Mouse (Mus musculus): ENCODE results near the gene Arid2. TPM values are rescaled to one million over a fixed set of nuclear protein-coding genes. Genes with fewer than 3 reads are reported as not detected.

Arid2 gene
- polyA plus RNA-seq, 1 experiment from 2014 or later: 25.2 TPM

DNA sequence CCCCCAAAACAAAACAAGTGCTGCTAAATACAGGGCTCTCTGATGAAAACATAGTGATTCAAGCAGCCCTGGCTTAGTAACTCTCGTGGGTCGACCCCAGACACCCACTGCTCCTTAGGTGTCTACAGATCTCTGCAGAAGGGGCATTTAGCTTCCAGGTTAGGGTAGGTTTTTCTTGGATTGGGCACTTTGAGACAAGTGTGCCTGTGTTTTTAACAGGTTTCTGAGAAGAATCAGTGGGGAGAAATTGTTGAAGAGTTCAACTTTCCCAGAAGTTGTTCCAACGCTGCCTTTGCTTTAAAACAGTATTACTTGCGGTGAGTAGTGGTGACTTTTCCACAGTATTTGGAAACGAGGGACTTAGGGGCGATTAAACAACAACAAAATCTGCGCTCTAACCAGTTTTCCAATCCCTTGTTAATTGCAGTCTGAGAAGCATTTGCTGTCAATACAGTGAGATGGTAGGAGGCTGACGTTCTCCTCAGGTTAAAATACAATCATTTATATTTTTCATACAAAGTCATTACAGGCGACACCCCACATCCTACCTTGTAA lies 1.6 kb downstream of the Arid2 start:
- Histone ChIP-seq H3K4me2 (ENCODE audit: low read depth, low read length) (peak overlapping the region; percentile 87), H3K4me3 (ENCODE audit: low read depth, low read length) (peak overlapping the region; percentile 90), H3K4me1 (ENCODE audit: control insufficient read depth, insufficient read depth, low read length) (peaks cover 8% of the 10 kb centered on the region), H3K27me3 (replicated peaks; ENCODE audit: control insufficient read depth, insufficient read depth, low read length) (no peaks in the 10 kb centered on the region), H3K9ac (ENCODE audit: low read depth, low read length) (peak overlapping the region; percentile 99), H3K27ac (replicated peaks; ENCODE audit: low read depth, low read length) (peak overlapping the region; percentile 100), H3K9me3 (ENCODE audit: control insufficient read depth, low read length) (no peaks in the 10 kb centered on the region), H3K36me3 (ENCODE audit: control insufficient read depth, insufficient read depth, low read length) (peaks cover 15% of the 10 kb centered on the region)
- WGBS: 2% methylated on average over 9 of the region's 9 CpGs
- DNase-seq (ENCODE audit: low spot score) (no peak), ATAC-seq (ENCODE audit: low read depth) (no peak)

DNA sequence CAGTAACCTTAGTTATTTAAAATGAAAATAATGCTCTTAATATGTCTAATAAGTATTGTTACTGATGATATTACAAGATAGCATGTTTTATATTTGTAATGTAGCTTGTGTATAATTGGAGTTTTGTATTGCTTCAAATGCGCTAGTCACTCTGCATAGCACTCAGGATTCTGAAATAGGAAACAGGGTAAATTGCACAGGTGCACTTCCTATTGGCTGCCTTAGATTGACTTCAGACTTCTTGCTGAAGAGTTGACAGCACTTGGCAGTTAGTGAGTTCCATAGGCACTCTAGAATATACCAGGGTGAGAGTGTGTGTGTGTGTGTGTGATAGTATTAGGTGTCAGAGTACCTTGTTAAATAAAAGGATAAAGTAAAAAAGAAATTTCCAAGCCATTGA lies 2.7 kb downstream of the Arid2 start:
- DNase-seq (ENCODE audit: low spot score) (peak; percentile 13), ATAC-seq (ENCODE audit: low read depth) (no peak)
- H3K4me1 ChIP-seq (ENCODE audit: control insufficient read depth, insufficient read depth, low read length): peaks cover 6% of the 10 kb centered on the region; the same call in 1 of the 2 replicates
- 0 out of 2 replicates have a peak overlapping the region, but pooled peaks have one; percentile 8 for H3K4me3 ChIP-seq (ENCODE audit: low read depth, low read length)
- H3K27me3 ChIP-seq (replicated peaks; ENCODE audit: control insufficient read depth, insufficient read depth, low read length): no peaks in the 10 kb centered on the region
- H3K36me3 ChIP-seq (ENCODE audit: control insufficient read depth, insufficient read depth, low read length): peaks cover 15% of the 10 kb centered on the region
- H3K9me3 ChIP-seq (ENCODE audit: control insufficient read depth, low read length): no peaks in the 10 kb centered on the region
- peak overlapping the region; percentile 45 for H3K4me2 ChIP-seq (ENCODE audit: low read depth, low read length)
- H3K9ac ChIP-seq (ENCODE audit: low read depth, low read length): no peak overlapping the region
- WGBS: 56% methylated on average over 1 of the region's 1 CpGs
- no peak overlapping the region for H3K27ac ChIP-seq (replicated peaks; ENCODE audit: low read depth, low read length)

GRCm38 (mm10) chr15:96293444-96293843 lies 6.1 kb downstream of the Arid2 start:
- H3K4me3 ChIP-seq (ENCODE audit: low read depth, low read length): no peak overlapping the region
- no peak for DNase-seq (ENCODE audit: low spot score)
- no peaks in the 10 kb centered on the region for H3K9me3 ChIP-seq (ENCODE audit: control insufficient read depth, low read length)
- no peak overlapping the region for H3K4me2 ChIP-seq (ENCODE audit: low read depth, low read length)
- no peak overlapping the region for H3K27ac ChIP-seq (replicated peaks; ENCODE audit: low read depth, low read length)
- H3K4me1 ChIP-seq (ENCODE audit: control insufficient read depth, insufficient read depth, low read length): peaks cover 6% of the 10 kb centered on the region; the same call in 1 of the 2 replicates
- H3K9ac ChIP-seq (ENCODE audit: low read depth, low read length): no peak overlapping the region
- H3K36me3 ChIP-seq (ENCODE audit: control insufficient read depth, insufficient read depth, low read length): peaks cover 15% of the 10 kb centered on the region
- no peaks in the 10 kb centered on the region for H3K27me3 ChIP-seq (replicated peaks; ENCODE audit: control insufficient read depth, insufficient read depth, low read length)
- no peak for ATAC-seq (ENCODE audit: low read depth)
- 73% methylated on average over 3 of the region's 3 CpGs for whole genome bisulfite sequencing

DNA sequence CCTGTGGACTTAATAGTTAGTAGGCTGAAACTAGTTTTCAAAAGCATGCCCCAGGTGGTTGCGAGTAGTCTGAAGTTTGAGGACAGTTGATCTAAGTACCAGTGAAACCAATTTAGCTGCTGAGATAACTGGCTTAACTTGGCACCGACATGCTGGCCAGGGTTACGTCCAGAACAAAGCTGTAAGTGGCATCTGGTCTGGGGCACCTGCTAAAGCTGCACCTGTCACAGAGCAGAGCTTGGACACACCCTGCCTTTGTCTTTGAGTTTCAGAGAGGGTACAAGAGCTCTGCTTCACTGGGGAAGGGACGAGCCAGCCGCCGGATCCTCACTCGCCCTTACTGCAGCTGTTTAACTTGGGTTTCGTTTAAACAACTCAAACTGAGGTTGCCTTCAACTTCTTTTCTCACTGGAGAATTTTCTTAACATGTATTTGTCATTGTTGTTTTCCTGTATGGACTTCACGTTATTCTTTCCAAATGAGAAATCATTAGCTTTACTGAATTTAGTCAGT lies 9.8 kb downstream of the Arid2 start:
- ATAC-seq (ENCODE audit: low read depth) (0 out of 2 replicates have a peak, but pooled peaks have one; percentile 50), DNase-seq (ENCODE audit: low spot score) (peak; percentile 30)
- H3K27ac ChIP-seq (replicated peaks; ENCODE audit: low read depth, low read length): no peak overlapping the region
- no peak overlapping the region for H3K4me2 ChIP-seq (ENCODE audit: low read depth, low read length)
- peaks cover 22% of the 10 kb centered on the region for H3K36me3 ChIP-seq (ENCODE audit: control insufficient read depth, insufficient read depth, low read length)
- H3K9me3 ChIP-seq (ENCODE audit: control insufficient read depth, low read length): no peaks in the 10 kb centered on the region
- no peaks in the 10 kb centered on the region for H3K27me3 ChIP-seq (replicated peaks; ENCODE audit: control insufficient read depth, insufficient read depth, low read length)
- 83% methylated on average over 9 of the region's 9 CpGs for WGBS
- no peaks in the 10 kb centered on the region for H3K4me1 ChIP-seq (ENCODE audit: control insufficient read depth, insufficient read depth, low read length)
- no peak overlapping the region for H3K9ac ChIP-seq (ENCODE audit: low read depth, low read length)
- no peak overlapping the region for H3K4me3 ChIP-seq (ENCODE audit: low read depth, low read length)

- DNase-seq (ENCODE audit: low spot score) (no peak), ATAC-seq (ENCODE audit: low read depth) (no peak)
- no peaks in the 10 kb centered on the region for H3K27me3 ChIP-seq (replicated peaks; ENCODE audit: control insufficient read depth, insufficient read depth, low read length)
- 88% methylated on average over 9 of the region's 9 CpGs for WGBS
- H3K4me1 ChIP-seq (ENCODE audit: control insufficient read depth, insufficient read depth, low read length): no peaks in the 10 kb centered on the region
- no peak overlapping the region for H3K27ac ChIP-seq (replicated peaks; ENCODE audit: low read depth, low read length)
- no peaks in the 10 kb centered on the region for H3K9me3 ChIP-seq (ENCODE audit: control insufficient read depth, low read length)
- no peak overlapping the region for H3K4me2 ChIP-seq (ENCODE audit: low read depth, low read length)
- H3K9ac ChIP-seq (ENCODE audit: low read depth, low read length): no peak overlapping the region
- H3K4me3 ChIP-seq (ENCODE audit: low read depth, low read length): no peak overlapping the region
- peaks cover 20% of the 10 kb centered on the region for H3K36me3 ChIP-seq (ENCODE audit: control insufficient read depth, insufficient read depth, low read length)
These were observed 10.4 kb downstream of the Arid2 start for GRCm38 (mm10) chr15:96297623-96298188.

- Histone ChIP-seq H3K4me2 (ENCODE audit: low read depth, low read length) (no peak overlapping the region), H3K4me3 (ENCODE audit: low read depth, low read length) (no peak overlapping the region), H3K27ac (replicated peaks; ENCODE audit: low read depth, low read length) (no peak overlapping the region), H3K27me3 (replicated peaks; ENCODE audit: control insufficient read depth, insufficient read depth, low read length) (no peaks in the 10 kb centered on the region), H3K9me3 (ENCODE audit: control insufficient read depth, low read length) (no peaks in the 10 kb centered on the region), H3K4me1 (ENCODE audit: control insufficient read depth, insufficient read depth, low read length) (no peaks in the 10 kb centered on the region), H3K36me3 (ENCODE audit: control insufficient read depth, insufficient read depth, low read length) (peaks cover 35% of the 10 kb centered on the region), H3K9ac (ENCODE audit: low read depth, low read length) (no peak overlapping the region)
- ATAC-seq (ENCODE audit: low read depth) (no peak), DNase-seq (ENCODE audit: low spot score) (no peak)
- WGBS: 62% methylated on average over 6 of the region's 6 CpGs
These were observed 22.0 kb downstream of the Arid2 start for GRCm38 (mm10) chr15:96309310-96309709.

- WGBS: 97% methylated on average over 1 of the region's 1 CpGs
- H3K9me3 ChIP-seq (ENCODE audit: control insufficient read depth, low read length): no peaks in the 10 kb centered on the region
These were observed 25.6 kb downstream of the Arid2 start for GRCm38 (mm10) chr15:96312902-96313301.

GRCm38 (mm10) chr15:96315664-96316063 lies 28.3 kb downstream of the Arid2 start:
- H3K4me1 ChIP-seq (ENCODE audit: control insufficient read depth, insufficient read depth, low read length): no peaks in the 10 kb centered on the region
- no peaks in the 10 kb centered on the region for H3K27me3 ChIP-seq (replicated peaks; ENCODE audit: control insufficient read depth, insufficient read depth, low read length)
- peak; percentile 24 for DNase-seq (ENCODE audit: low spot score)

More at GRCm38 (mm10) chr15:96312902-96313301, 25.6 kb downstream of the Arid2 start:
- Histone ChIP-seq H3K27ac (replicated peaks; ENCODE audit: low read depth, low read length) (no peak overlapping the region), H3K9ac (ENCODE audit: low read depth, low read length) (no peak overlapping the region), H3K27me3 (replicated peaks; ENCODE audit: control insufficient read depth, insufficient read depth, low read length) (no peaks in the 10 kb centered on the region), H3K4me3 (ENCODE audit: low read depth, low read length) (no peak overlapping the region), H3K4me2 (ENCODE audit: low read depth, low read length) (no peak overlapping the region), H3K36me3 (ENCODE audit: control insufficient read depth, insufficient read depth, low read length) (peaks cover 17% of the 10 kb centered on the region), H3K4me1 (ENCODE audit: control insufficient read depth, insufficient read depth, low read length) (no peaks in the 10 kb centered on the region)
- ATAC-seq (ENCODE audit: low read depth) (no peak), DNase-seq (ENCODE audit: low spot score) (no peak)

DNA sequence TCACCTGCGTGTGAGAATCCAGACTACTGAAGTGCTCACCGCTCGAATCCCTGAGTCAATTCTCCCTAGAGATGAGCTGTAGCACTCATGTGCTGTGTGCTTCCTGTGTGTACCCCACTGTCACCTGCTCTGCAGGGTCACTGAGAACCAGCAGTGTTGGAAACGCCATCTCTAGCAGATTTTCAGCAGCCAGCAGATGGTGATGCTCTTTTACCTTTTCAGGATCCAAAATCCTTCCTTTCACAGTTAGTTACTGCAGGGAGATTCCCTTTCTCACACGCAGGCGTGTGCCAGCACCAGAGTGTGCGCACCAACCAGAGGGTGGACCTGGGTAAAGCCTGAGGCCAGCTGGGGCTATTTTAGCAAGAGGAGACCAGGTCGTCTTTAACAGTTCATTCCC lies 32.0 kb downstream of the Arid2 start:
- Histone ChIP-seq H3K4me3 (ENCODE audit: low read depth, low read length) (no peak overlapping the region), H3K4me2 (ENCODE audit: low read depth, low read length) (no peak overlapping the region), H3K9me3 (ENCODE audit: control insufficient read depth, low read length) (no peaks in the 10 kb centered on the region), H3K27ac (replicated peaks; ENCODE audit: low read depth, low read length) (no peak overlapping the region), H3K27me3 (replicated peaks; ENCODE audit: control insufficient read depth, insufficient read depth, low read length) (no peaks in the 10 kb centered on the region), H3K36me3 (ENCODE audit: control insufficient read depth, insufficient read depth, low read length) (no peaks in the 10 kb centered on the region), H3K9ac (ENCODE audit: low read depth, low read length) (no peak overlapping the region), H3K4me1 (ENCODE audit: control insufficient read depth, insufficient read depth, low read length) (no peaks in the 10 kb centered on the region)
- DNase-seq (ENCODE audit: low spot score): no peak
- 84% methylated on average over 8 of the region's 8 CpGs for WGBS
- no peak for ATAC-seq (ENCODE audit: low read depth)

More at GRCm38 (mm10) chr15:96315664-96316063, 28.3 kb downstream of the Arid2 start:
- no peaks in the 10 kb centered on the region for H3K9me3 ChIP-seq (ENCODE audit: control insufficient read depth, low read length)
- no peak overlapping the region for H3K9ac ChIP-seq (ENCODE audit: low read depth, low read length)
- no peak overlapping the region for H3K4me3 ChIP-seq (ENCODE audit: low read depth, low read length)
- WGBS: 47% methylated on average over 1 of the region's 1 CpGs
- H3K27ac ChIP-seq (replicated peaks; ENCODE audit: low read depth, low read length): no peak overlapping the region
- no peak; the same call in 1 of the 2 replicates for ATAC-seq (ENCODE audit: low read depth)
- no peak overlapping the region for H3K4me2 ChIP-seq (ENCODE audit: low read depth, low read length)
- H3K36me3 ChIP-seq (ENCODE audit: control insufficient read depth, insufficient read depth, low read length): peaks cover 17% of the 10 kb centered on the region
